Mouse (Mus musculus) bone marrow macrophage, adult 2 months (primary cell): ENCODE results near the gene Mapt. TPM values are rescaled to one million over a fixed set of nuclear protein-coding genes. Genes with fewer than 3 reads are reported as not detected.

Experiments
- H3K27ac ChIP-seq: 2 replicates; pipeline ENCODE4 v1.5.1; 2012; ENCODE audit warnings: low read depth, low read length; ENCODE audit not compliant: insufficient read depth
- H3K4me1 ChIP-seq: 2 replicates; pipeline ENCODE4 v1.6.1; 2012; ENCODE audit warnings: low read length; ENCODE audit not compliant: control insufficient read depth, insufficient read depth
- H3K4me3 ChIP-seq: 2 replicates; pipeline ENCODE4 v1.5.1; 2012; ENCODE audit warnings: mild to moderate bottlenecking, low read length, moderate library complexity; ENCODE audit not compliant: insufficient read depth
- CTCF ChIP-seq: IDR thresholded peaks from 2 replicates; pipeline ENCODE4 v1.5.1; 2012; ENCODE audit warnings: low read depth, mild to moderate bottlenecking, low read length, moderate library complexity
- POLR2A ChIP-seq: IDR thresholded peaks from 2 replicates; pipeline ENCODE4 v1.6.1; 2012; ENCODE audit warnings: mild to moderate bottlenecking, low read depth, low read length, borderline replicate concordance
- polyA plus RNA-seq: library from polyadenylated mRNA; stranded (reverse); fragments of >200 nt; gene quantifications from 2 replicates; pipeline ENCODE4 v1.2.4, GENCODE M21; 2012; ENCODE audit not compliant: missing spikeins, insufficient read depth, insufficient read length

Mapt gene
- polyA plus RNA-seq, 1 experiment = not detected

GRCm38 (mm10) chr11:104361790-104362189 is 130.6 kb downstream of the Mapt start:
- Histone ChIP-seq H3K27ac (peak overlapping the region; percentile 96), H3K4me3 (no peak overlapping the region), H3K4me1 (peaks cover 38% of the 10 kb centered on the region)
- TF ChIP-seq POLR2A (no peak), CTCF (no peak)

DNA sequence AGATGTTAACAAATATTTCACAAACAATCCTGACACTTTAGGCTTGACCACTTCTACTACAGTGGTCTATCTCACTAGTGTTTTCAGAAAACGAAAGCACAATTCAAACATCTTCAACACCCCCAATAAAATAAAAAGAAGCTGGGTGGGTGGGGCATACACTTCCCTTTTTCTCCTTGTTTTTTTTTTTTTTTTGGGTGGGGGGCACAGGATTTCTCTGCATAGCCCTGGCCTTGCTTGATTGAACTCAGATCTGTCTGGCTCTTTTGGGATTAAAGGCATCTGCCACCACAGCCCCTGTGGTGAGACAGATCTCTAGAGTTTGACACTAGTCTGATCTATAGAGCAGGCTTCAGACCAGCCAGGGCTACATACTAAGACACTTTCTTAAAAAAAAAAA is 131.5 kb downstream of the Mapt start:
- H3K4me1 ChIP-seq = peaks cover 41% of the 10 kb centered on the region
- H3K4me3 ChIP-seq = no peak overlapping the region
- peak overlapping the region; percentile 69 for H3K27ac ChIP-seq
- TF ChIP-seq POLR2A = no peak
- TF ChIP-seq CTCF = no peak

DNA sequence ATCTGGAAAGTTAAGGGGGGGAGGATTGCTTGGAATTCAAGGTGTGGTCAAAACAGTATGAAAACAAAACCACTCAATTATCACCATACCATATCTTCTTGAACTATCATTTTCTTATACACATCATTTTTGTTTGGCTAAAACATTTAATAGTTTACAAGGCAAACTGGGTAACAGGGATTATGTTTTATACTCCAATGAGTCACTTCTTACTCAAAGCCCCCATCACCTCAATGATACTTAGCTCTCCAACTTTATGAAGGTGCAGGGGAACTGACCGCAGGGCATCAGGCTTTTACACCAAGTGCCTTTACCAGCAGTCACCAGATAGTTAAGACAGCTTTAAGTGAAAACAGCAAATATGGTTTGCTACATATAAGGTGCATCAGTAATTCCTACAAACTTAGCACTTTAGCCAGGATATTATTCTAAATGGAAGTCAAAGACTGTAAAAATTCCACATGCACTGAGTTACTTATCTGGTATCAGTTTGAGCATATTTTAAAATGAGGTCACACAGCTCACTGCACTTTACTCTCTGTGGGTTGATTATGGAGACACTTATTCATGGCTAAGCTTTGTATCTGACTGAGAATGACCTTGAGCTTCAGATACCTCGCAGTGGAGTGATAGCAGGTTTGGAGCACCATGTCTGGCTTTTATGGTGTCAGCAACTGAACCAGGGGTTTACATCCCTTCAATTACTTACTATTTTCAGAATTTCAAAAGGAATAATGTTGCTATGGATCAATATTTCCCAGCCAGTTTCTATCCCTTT is 132.8 kb downstream of the Mapt start:
- Histone ChIP-seq H3K4me3 (no peak overlapping the region), H3K27ac (no peak overlapping the region), H3K4me1 (peaks cover 48% of the 10 kb centered on the region)
- TF ChIP-seq CTCF (no peak), POLR2A (no peak)

- H3K27ac ChIP-seq = peak overlapping the region; percentile 99
- TF ChIP-seq POLR2A (no peak), CTCF (no peak)
- H3K4me1 ChIP-seq = peaks cover 38% of the 10 kb centered on the region
- peak overlapping the region; percentile 18; the same call in 1 of the 2 replicates for H3K4me3 ChIP-seq
Measured at GRCm38 (mm10) chr11:104367486-104368190, 136.4 kb downstream of the Mapt start.

DNA sequence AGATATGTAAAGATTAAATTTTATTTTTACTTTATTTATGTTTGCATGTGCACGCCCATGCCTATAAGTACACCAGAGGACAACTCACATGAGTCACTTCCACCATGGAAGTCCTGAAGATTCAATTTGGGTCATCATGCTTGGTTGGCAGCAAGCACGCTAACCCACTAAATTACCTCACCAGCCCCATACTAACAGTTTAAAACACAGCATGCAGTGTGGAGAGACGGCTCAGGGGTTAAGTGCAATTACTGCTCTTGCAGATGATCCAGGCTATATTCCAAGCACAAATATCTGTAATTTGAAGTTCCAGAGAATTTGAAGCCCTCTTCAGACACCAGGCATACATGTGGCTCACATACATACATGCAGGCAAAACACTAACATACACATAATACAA is 145.1 kb downstream of the Mapt start:
- no peak overlapping the region for H3K27ac ChIP-seq
- peaks cover 3% of the 10 kb centered on the region for H3K4me1 ChIP-seq
- no peak overlapping the region for H3K4me3 ChIP-seq
- no peak for TF ChIP-seq POLR2A
- no peak for TF ChIP-seq CTCF

- no peak for TF ChIP-seq POLR2A
- no peak for TF ChIP-seq CTCF
- Histone ChIP-seq H3K27ac (no peak overlapping the region), H3K4me1 (peaks cover 12% of the 10 kb centered on the region), H3K4me3 (no peak overlapping the region)
Measured at GRCm38 (mm10) chr11:104379635-104380034, 148.4 kb downstream of the Mapt start.

Other genes starting within 250 kb of the Mapt start
- gene Crhr1, start 98.5 kb upstream of the Mapt start, polyA plus RNA-seq = not detected in 2 replicates
- gene Sppl2c, start 45.1 kb upstream of the Mapt start, polyA plus RNA-seq = not detected in 2 replicates
- 37.4 and 37.9 TPM in 2 replicates for gene Kansl1, start 237.5 kb downstream of the Mapt start, polyA plus RNA-seq